Mouse (Mus musculus): ENCODE measurements at regions not wholly inside any gene's neighbourhood (a gene's known extent, or its start where the extent isn't known, plus 50 kb on each side); places are given as distances from the start of the nearest gene placed in this dataset.
"Not testable (repeated sequence)": the region's sequence is repeated elsewhere in the genome, so short reads cannot be mapped to it uniquely, and the experiment has no call there.

- DNase-seq (ENCODE audit: low read depth, low spot score), result no peak
Observed at GRCm38 (mm10) chr13:5540321-5540720, 321.0 kb upstream of the Klf6 start.

- no peak for DNase-seq (ENCODE audit: low read depth, low spot score)
Observed at GRCm38 (mm10) chr13:5545521-5545920, 315.8 kb upstream of the Klf6 start.

- no peak for DNase-seq (ENCODE audit: low read depth, low spot score)
Observed at GRCm38 (mm10) chr13:5546011-5546410, 315.3 kb upstream of the Klf6 start.

GRCm38 (mm10) chr13:5546937-5547336 is 314.3 kb upstream of the Klf6 start:
- no peak for DNase-seq (ENCODE audit: low read depth, low spot score)

- no peak for DNase-seq (ENCODE audit: low read depth, low spot score)
Observed at GRCm38 (mm10) chr13:5548768-5549167, 312.5 kb upstream of the Klf6 start.

GRCm38 (mm10) chr13:5549175-5549574 is 312.1 kb upstream of the Klf6 start:
- no peak for DNase-seq (ENCODE audit: low read depth, low spot score)

GRCm38 (mm10) chr13:5549747-5550146 is 311.5 kb upstream of the Klf6 start:
- no peak for DNase-seq (ENCODE audit: low read depth, low spot score)

GRCm38 (mm10) chr13:5550354-5550753 is 310.9 kb upstream of the Klf6 start:
- DNase-seq (ENCODE audit: low read depth, low spot score), result no peak

- no peak for DNase-seq (ENCODE audit: low read depth, low spot score)
Observed at GRCm38 (mm10) chr13:5551131-5551530, 310.2 kb upstream of the Klf6 start.

- DNase-seq (ENCODE audit: low read depth, low spot score), result no peak
Observed at GRCm38 (mm10) chr13:5553461-5553860, 307.8 kb upstream of the Klf6 start.

- DNase-seq (ENCODE audit: low read depth, low spot score), result no peak
Observed at GRCm38 (mm10) chr13:5558095-5558494, 303.2 kb upstream of the Klf6 start.

GRCm38 (mm10) chr13:5566479-5566878 is 294.8 kb upstream of the Klf6 start:
- DNase-seq (ENCODE audit: low read depth, low spot score), result no peak

- DNase-seq (ENCODE audit: low read depth, low spot score), result no peak
Observed at GRCm38 (mm10) chr13:5566896-5567295, 294.4 kb upstream of the Klf6 start.

GRCm38 (mm10) chr13:5569579-5569978 is 291.7 kb upstream of the Klf6 start:
- no peak for DNase-seq (ENCODE audit: low read depth, low spot score)

GRCm38 (mm10) chr13:5570386-5570785 is 290.9 kb upstream of the Klf6 start:
- no peak for DNase-seq (ENCODE audit: low read depth, low spot score)

GRCm38 (mm10) chr13:5576568-5576967 is 284.7 kb upstream of the Klf6 start:
- DNase-seq (ENCODE audit: low read depth, low spot score), result no peak

- DNase-seq (ENCODE audit: low read depth, low spot score), result not testable (repeated sequence)
Observed at GRCm38 (mm10) chr13:5583681-5584080, 277.6 kb upstream of the Klf6 start.

- no peak for DNase-seq (ENCODE audit: low read depth, low spot score)
Observed at GRCm38 (mm10) chr13:5587196-5587595, 274.1 kb upstream of the Klf6 start.

- DNase-seq (ENCODE audit: low read depth, low spot score), result no peak
Observed at GRCm38 (mm10) chr13:5591286-5591685, 270.0 kb upstream of the Klf6 start.

GRCm38 (mm10) chr13:5591837-5592555 is 269.3 kb upstream of the Klf6 start:
- DNase-seq (ENCODE audit: low read depth, low spot score), result no peak

GRCm38 (mm10) chr13:5592556-5593061 is 268.7 kb upstream of the Klf6 start:
- DNase-seq (ENCODE audit: low read depth, low spot score), result no peak

GRCm38 (mm10) chr13:5601648-5602047 is 259.6 kb upstream of the Klf6 start:
- DNase-seq (ENCODE audit: low read depth, low spot score), result no peak

GRCm38 (mm10) chr13:5603905-5604596 is 257.2 kb upstream of the Klf6 start:
- no peak for DNase-seq (ENCODE audit: low read depth, low spot score)

All from CD4-positive helper T cell, adult 2 months (primary cell).